Mouse (Mus musculus): ENCODE data around the gene Zcchc24. TPM values are rescaled to one million over a fixed set of nuclear protein-coding genes. Genes with fewer than 3 reads are reported as not detected.
A peak's percentile ranks its signal among the peaks of the same experiment; 100 is the strongest.

Zcchc24 gene
- polyA plus RNA-seq, 1 experiment from 2014 or later = 17.0 TPM

DNA sequence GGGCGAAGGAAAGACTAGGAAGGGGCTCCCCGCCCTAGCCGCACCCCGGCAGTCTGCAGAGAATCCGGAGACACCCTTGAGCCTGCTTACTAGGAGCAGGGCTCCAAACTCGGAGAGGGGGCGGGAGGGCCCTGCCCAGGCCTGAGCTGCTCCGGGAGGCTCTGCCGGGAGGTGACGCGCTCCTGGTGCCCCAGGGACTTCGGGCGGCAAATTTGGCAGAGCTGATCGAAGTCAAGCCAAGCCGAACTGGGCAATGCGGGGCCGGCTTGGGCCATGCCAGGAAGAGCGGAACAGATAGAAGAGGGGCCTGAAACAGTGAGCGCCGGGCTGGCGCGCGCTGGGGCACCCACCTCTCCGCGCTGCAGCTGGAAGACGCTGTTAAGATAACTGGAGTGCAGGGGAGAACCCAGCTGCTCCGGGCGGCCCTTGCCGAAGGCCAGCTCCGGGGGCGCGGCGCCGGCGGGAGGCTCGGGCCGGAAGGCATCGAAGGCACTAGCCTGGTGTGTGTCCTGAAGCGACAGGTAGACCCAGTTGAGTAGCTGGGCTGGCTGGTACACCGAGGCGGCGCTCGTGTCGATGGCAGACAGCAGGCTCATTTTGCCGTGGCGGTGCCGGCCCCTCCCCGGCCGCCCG lies 462 bp downstream of the Zcchc24 start:
- H3K36me3 ChIP-seq = no peaks in the 10 kb centered on the region
- H3K4me3 ChIP-seq = peak overlapping the region; percentile 76
- H3K9me3 ChIP-seq (replicated peaks) = no peaks in the 10 kb centered on the region
- under 1% methylated on average over 50 of the region's 50 CpGs for WGBS
- peak overlapping the region; percentile 90 for H3K27ac ChIP-seq
- peaks cover 59% of the 10 kb centered on the region for H3K4me1 ChIP-seq
- peak; percentile 76 for DNase-seq (ENCODE audit: low spot score)
- 0 out of 2 replicates have a peak, but pooled peaks cover 5% of the 10 kb centered on the region for H3K27me3 ChIP-seq (ENCODE audit: low read depth, poor library complexity, severe bottlenecking)

DNA sequence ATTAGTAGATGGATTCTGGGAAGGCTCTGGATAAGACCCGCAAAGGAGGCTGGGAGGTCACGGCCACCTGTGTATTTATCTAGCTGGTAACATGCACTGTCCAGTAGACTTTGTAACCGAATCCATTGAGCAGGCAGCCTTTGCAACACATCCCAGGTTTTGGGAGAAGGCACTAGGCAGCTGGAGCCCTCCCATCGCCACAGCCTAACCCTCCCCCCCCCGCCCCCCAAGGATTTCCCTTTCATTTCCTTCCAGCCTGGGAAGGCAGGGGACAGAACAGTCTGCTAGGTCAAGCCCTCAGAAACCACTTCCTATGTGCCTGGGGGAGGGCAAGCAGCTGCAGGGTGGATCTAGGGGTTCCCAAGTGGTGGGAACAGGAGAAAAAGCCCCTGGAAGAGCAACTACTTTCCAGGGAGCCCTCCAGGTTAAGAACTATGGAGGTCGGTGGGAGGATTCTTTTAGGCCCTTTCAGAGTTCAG lies 1.1 kb downstream of the Zcchc24 start:
- Histone ChIP-seq H3K27me3 (ENCODE audit: low read depth, poor library complexity, severe bottlenecking) (0 out of 2 replicates have a peak, but pooled peaks cover 5% of the 10 kb centered on the region), H3K9me3 (replicated peaks) (no peaks in the 10 kb centered on the region), H3K4me3 (peak overlapping the region; percentile 76), H3K4me1 (peaks cover 54% of the 10 kb centered on the region), H3K36me3 (no peaks in the 10 kb centered on the region), H3K27ac (peak overlapping the region; percentile 90)
- no peak for DNase-seq (ENCODE audit: low spot score)
- 16% methylated on average over 6 of the region's 6 CpGs for WGBS

DNA sequence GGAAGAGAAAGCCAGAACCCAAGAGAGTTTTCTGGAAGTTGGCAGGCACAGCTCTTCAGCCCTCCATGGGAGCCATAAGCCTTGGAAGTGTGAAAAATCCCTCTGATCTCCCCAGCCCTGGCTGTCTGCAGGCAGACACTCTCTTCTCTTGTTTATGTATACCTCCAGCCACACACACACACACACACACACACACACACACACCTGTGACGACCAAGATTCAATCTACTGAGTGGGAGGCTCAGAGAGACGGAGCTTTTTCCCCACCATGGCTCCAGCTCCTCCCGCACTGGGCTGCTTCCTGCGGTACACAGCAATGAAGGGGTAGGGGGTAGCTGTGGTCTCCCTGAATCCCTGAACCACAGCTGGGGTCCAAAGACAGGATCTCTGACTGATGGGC lies 2.4 kb downstream of the Zcchc24 start:
- Histone ChIP-seq H3K9me3 (replicated peaks) (no peaks in the 10 kb centered on the region), H3K4me1 (peaks cover 54% of the 10 kb centered on the region), H3K27ac (peak overlapping the region; percentile 90; the same call in 1 of the 2 replicates), H3K36me3 (no peaks in the 10 kb centered on the region), H3K27me3 (ENCODE audit: low read depth, poor library complexity, severe bottlenecking) (0 out of 2 replicates have a peak, but pooled peaks cover 5% of the 10 kb centered on the region), H3K4me3 (peak overlapping the region; percentile 76)
- no peak for DNase-seq (ENCODE audit: low spot score)
- 44% methylated on average over 4 of the region's 4 CpGs for WGBS

DNA sequence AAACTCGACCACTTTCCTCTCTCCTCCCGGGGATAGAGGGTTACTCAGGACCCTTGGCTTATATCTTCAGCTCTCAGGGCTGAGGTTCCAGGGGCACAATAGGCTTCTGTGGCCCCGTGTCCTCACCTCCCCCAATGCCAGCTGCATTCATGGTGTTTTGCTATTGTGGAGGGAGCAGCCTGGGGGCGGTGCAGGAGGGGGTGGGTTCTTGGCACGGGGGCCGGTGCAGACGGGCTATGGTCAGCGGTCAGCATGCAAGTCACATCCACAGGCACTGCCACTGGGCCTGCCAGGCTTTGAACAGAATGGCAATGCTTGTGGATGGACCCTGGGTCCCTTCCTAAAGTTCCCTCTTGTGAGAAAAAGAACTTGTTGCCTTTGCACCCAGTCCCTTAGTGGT lies 2.9 kb downstream of the Zcchc24 start:
- no peaks in the 10 kb centered on the region for H3K36me3 ChIP-seq
- peak overlapping the region; percentile 90; the same call in 1 of the 2 replicates for H3K27ac ChIP-seq
- 63% methylated on average over 8 of the region's 8 CpGs for WGBS
- no peaks in the 10 kb centered on the region for H3K9me3 ChIP-seq (replicated peaks)
- H3K27me3 ChIP-seq (ENCODE audit: low read depth, poor library complexity, severe bottlenecking) = 0 out of 2 replicates have a peak, but pooled peaks cover 5% of the 10 kb centered on the region
- no peak for DNase-seq (ENCODE audit: low spot score)
- peaks cover 54% of the 10 kb centered on the region for H3K4me1 ChIP-seq
- peak overlapping the region; percentile 8; the same call in 1 of the 2 replicates for H3K4me3 ChIP-seq

DNA sequence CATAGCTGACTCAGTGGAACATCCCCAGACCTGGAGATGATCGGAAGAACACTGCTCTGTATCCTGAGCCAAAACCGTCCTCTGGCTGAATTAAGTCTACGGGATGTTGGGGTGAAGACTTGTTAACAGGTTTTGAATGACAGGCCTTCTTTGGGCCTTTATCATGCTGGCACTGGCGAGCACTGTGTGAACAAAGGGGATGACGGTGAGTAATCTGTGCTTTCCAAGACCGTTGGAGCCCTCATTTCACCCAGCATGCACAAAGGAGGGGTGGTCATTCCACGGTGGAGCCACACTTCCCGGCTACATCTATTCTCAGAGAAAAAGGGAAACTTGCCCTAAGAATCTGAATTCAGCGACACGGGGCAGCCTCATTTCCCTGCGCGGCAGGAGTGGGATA lies 3.7 kb downstream of the Zcchc24 start:
- peaks cover 53% of the 10 kb centered on the region for H3K4me1 ChIP-seq

DNA sequence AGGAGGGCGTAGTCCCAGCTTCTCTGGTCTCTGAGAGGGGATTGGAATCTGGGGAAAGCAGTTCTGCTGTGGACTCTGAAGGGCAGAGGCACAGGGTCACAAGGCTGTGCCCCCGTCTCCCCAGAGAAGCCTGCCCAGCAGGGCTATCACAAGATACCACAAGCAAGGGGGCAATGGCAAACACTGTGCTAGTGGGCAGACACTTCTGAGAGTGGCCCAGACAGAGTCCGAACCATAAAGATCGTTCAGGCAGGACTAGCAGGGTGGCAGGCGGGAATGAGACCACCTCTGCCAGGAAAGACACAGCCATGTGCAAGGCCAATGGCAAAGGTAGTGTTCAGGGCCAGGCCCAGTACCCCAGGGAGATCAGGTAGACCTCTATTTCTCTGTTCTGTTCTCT lies 7.7 kb downstream of the Zcchc24 start:
- Histone ChIP-seq H3K36me3 (peaks cover 7% of the 10 kb centered on the region), H3K27me3 (ENCODE audit: low read depth, poor library complexity, severe bottlenecking) (0 out of 2 replicates have a peak, but pooled peaks cover 1% of the 10 kb centered on the region), H3K27ac (no peak overlapping the region), H3K4me1 (peaks cover 53% of the 10 kb centered on the region), H3K9me3 (replicated peaks) (no peaks in the 10 kb centered on the region), H3K4me3 (no peak overlapping the region)
- no peak for DNase-seq (ENCODE audit: low spot score)
- 88% methylated on average over 5 of the region's 5 CpGs for WGBS

More for the DNA sequence above, 3.7 kb downstream of the Zcchc24 start:
- 0 out of 2 replicates have a peak, but pooled peaks cover 5% of the 10 kb centered on the region for H3K27me3 ChIP-seq (ENCODE audit: low read depth, poor library complexity, severe bottlenecking)
- DNase-seq (ENCODE audit: low spot score) = no peak
- H3K36me3 ChIP-seq = no peaks in the 10 kb centered on the region
- WGBS = 77% methylated on average over 12 of the region's 12 CpGs
- H3K9me3 ChIP-seq (replicated peaks) = no peaks in the 10 kb centered on the region
- peak overlapping the region; percentile 90; the same call in 1 of the 2 replicates for H3K27ac ChIP-seq
- no peak overlapping the region for H3K4me3 ChIP-seq

DNA sequence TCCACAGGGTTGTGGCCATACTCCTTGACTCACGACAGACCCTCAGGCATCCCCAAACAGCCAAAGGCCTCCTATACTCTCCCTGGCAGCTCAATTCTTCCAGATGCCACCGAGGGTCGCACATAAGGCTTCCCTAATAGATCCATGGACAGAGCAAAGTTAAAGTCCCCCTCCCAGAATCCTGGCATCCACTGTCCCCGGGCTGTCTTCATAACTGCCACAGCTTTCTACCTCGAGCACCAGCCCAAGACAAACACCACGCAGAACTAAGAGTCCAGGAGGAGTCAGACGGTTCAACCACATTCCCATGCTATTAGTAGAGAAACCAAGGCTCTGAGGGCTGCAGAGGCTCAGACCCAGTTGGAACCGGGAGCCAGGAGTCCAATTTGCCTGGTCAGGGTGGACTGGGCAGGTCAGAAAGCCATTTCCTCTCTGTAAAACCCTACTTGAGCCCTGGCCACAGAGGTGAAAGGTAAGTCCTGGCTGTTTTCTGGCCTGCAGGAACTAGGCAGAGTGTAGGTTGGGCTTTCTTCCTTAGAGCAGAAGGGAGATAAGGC lies 8.8 kb downstream of the Zcchc24 start:
- Histone ChIP-seq H3K36me3 (peaks cover 15% of the 10 kb centered on the region), H3K27ac (0 out of 2 replicates have a peak overlapping the region, but pooled peaks have one; percentile 3), H3K9me3 (replicated peaks) (no peaks in the 10 kb centered on the region), H3K4me3 (no peak overlapping the region), H3K27me3 (ENCODE audit: low read depth, poor library complexity, severe bottlenecking) (peaks cover 6% of the 10 kb centered on the region; the same call in 1 of the 2 replicates), H3K4me1 (peaks cover 53% of the 10 kb centered on the region)
- 59% methylated on average over 8 of the region's 8 CpGs for WGBS
- DNase-seq (ENCODE audit: low spot score) = no peak

DNA sequence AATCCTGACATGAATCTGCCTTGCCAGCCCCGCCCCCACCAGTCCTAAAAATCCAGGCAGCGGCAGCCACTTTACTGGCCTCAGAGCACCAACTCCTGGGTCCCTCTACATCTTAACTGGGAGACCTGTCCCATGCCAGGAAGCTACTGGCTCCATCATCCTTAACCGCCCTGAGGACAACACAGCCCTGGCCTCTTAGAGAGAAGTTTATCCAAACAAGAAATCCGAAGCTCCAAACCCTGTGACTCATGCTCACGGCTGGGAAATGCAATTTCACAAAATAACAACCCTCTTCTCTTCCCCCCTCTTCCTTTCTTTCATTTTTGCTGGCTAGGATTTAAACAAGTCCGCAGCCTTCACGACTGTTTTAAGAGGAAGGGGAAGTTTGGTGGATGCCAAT lies 9.3 kb downstream of the Zcchc24 start:
- 0 out of 2 replicates have a peak overlapping the region, but pooled peaks have one; percentile 3 for H3K27ac ChIP-seq
- H3K4me3 ChIP-seq = no peak overlapping the region
- 44% methylated on average over 7 of the region's 7 CpGs for WGBS
- peaks cover 6% of the 10 kb centered on the region; the same call in 1 of the 2 replicates for H3K27me3 ChIP-seq (ENCODE audit: low read depth, poor library complexity, severe bottlenecking)
- peaks cover 58% of the 10 kb centered on the region for H3K4me1 ChIP-seq
- no peak for DNase-seq (ENCODE audit: low spot score)
- peaks cover 15% of the 10 kb centered on the region for H3K36me3 ChIP-seq
- no peaks in the 10 kb centered on the region for H3K9me3 ChIP-seq (replicated peaks)

DNA sequence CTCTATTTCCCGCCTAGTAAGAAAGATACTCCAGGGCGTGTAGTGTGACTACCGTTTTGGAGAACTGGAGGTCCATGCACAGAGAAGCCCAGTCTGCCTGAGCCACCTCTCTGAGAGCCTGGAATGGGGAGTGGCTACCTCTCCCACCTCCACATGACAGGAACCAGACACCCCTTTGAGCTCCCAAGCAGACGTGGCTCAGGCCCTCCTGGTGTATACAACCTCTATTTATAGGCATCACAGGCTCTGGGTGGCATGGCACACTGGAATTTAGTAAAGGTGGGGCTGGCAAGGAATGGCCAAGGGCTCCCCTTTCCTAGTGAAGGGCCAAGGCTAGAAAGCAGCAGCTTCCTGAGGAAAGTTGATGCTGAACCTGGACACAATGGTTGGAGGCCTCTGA lies 10.9 kb downstream of the Zcchc24 start:
- Histone ChIP-seq H3K4me1 (peaks cover 65% of the 10 kb centered on the region), H3K9me3 (replicated peaks) (no peaks in the 10 kb centered on the region), H3K27ac (peak overlapping the region; percentile 50; the same call in 1 of the 2 replicates), H3K27me3 (ENCODE audit: low read depth, poor library complexity, severe bottlenecking) (peaks cover 6% of the 10 kb centered on the region; the same call in 1 of the 2 replicates), H3K36me3 (peaks cover 21% of the 10 kb centered on the region), H3K4me3 (no peak overlapping the region)
- WGBS = 51% methylated on average over 4 of the region's 4 CpGs
- DNase-seq (ENCODE audit: low spot score) = no peak

DNA sequence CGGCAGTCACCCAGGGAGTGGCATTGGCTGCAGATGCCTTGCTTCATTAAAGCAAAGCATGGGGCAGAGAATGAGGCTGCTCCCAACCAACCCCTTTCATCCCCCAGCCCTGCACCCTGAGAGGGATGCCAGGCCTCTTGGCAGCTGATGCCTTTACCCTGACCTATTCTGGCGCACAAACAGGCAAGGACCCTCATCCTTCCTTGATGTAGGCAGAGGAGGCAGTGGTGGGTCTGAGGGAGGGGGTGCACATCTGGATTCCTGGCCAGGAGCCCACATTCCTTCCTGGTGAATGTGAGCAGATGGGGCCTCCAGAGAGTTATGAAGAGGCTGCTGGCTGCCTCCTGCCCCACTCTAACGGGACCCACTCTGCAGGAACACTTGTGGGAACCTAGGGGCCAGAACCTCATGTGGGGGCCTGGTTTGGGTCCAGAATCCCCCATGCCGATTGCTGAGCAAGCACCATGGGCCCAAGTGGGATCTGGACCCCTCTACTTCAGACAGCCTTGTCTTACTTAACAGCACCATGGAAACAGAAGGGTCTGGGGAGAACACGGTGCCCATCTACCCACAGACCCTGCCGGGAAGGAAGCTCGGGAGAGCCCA lies 12.4 kb downstream of the Zcchc24 start:
- H3K9me3 ChIP-seq (replicated peaks) = no peaks in the 10 kb centered on the region
- no peak for DNase-seq (ENCODE audit: low spot score)
- peaks cover 6% of the 10 kb centered on the region; the same call in 1 of the 2 replicates for H3K27me3 ChIP-seq (ENCODE audit: low read depth, poor library complexity, severe bottlenecking)
- no peak overlapping the region; the same call in 1 of the 2 replicates for H3K27ac ChIP-seq
- WGBS = 71% methylated on average over 7 of the region's 7 CpGs
- H3K4me3 ChIP-seq = no peak overlapping the region
- peaks cover 65% of the 10 kb centered on the region for H3K4me1 ChIP-seq
- peaks cover 32% of the 10 kb centered on the region for H3K36me3 ChIP-seq

DNA sequence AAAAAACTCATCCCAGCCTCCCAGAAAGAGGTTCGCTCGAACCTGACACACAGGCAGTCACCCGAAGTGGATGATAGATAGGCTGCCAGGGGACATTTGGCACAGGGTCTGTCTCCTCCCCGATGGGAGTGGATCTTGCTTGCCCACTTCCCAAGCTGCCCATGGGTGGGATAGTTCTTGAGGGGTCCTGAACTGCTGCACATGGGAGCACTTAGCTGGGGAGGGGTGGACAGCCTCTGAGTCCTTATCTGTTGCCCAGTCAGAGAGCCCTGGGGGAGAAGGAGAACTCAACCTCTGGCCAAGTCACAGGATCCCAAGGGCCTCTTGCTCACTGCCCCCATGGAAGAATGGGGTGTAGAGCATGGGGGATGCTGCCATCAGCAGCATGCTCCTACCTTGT lies 13.3 kb downstream of the Zcchc24 start:
- WGBS = 30% methylated on average over 4 of the region's 4 CpGs
- Histone ChIP-seq H3K9me3 (replicated peaks) (no peaks in the 10 kb centered on the region), H3K27me3 (ENCODE audit: low read depth, poor library complexity, severe bottlenecking) (peaks cover 6% of the 10 kb centered on the region; the same call in 1 of the 2 replicates), H3K4me3 (no peak overlapping the region), H3K36me3 (peaks cover 41% of the 10 kb centered on the region), H3K27ac (no peak overlapping the region), H3K4me1 (peaks cover 66% of the 10 kb centered on the region)
- no peak for DNase-seq (ENCODE audit: low spot score)

DNA sequence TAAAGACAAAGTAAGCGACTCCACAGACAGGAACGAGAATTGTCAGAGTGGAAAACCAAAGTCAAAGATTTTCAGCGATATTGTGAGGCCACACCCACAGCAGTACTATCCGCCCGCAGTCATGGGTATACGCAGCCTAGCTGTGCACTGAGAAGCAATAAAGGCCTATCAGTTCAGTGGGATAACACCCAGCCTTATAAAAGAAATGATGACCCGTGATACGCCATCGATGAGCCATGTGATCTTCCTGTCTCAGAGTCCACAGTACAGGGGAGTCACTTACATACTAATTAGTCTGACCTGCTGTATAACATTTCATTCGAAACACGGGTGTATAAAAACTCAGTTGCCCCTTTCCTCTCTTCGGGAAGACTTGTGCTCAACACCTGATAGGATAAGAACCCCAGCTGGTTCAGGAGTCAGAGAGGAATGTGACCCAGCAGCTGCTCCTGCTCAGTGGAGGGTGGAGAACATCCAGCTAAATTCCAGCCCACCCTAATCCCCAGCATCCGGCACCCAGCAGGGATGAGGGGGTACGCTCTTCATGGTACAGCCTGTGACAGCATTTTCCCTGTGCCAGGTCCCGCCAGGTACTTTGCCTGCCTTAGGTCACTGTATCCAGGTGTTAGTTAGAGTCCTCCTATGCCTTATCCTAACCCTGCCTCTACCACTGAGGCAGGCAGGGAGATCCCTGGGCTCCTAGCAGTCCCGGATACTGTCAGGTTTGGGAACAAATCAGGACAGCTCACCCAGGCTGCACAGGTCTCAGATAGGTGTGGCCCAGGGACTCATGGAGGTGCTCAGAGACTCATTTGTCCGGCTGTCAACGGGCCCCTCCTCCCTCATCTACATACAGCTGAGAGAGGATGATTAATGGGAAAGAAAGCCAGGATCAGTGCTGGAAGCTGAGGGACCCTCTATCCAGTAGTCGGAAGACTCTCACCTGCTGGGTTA lies 14.0 kb downstream of the Zcchc24 start:
- Histone ChIP-seq H3K27ac (no peak overlapping the region), H3K4me3 (no peak overlapping the region), H3K27me3 (ENCODE audit: low read depth, poor library complexity, severe bottlenecking) (peaks cover 6% of the 10 kb centered on the region; the same call in 1 of the 2 replicates), H3K9me3 (replicated peaks) (no peaks in the 10 kb centered on the region), H3K36me3 (peaks cover 41% of the 10 kb centered on the region), H3K4me1 (peaks cover 66% of the 10 kb centered on the region)
- 46% methylated on average over 19 of the region's 19 CpGs for WGBS
- no peak for DNase-seq (ENCODE audit: low spot score)
